ENCODE assay signal across 9 mouse cellular contexts in genomic region chr17:45566360-45567161, GRCm38 (mm10). TPM values are rescaled to one million over a fixed set of nuclear protein-coding genes. Genes with fewer than 3 reads are reported as not detected.
DNase-seq lines count a peak whose midpoint lies in the region; ATAC-seq and TF ChIP-seq lines count a peak whose summit lies in the region.
"Had no signal": no experiment of that assay in that cellular context is flagged by ENCODE, and none has a peak within 500 bp of the region (broad histone marks: within the 10 kb centered on the region; RNA-seq: fewer than 3 reads in every experiment).

No protein-coding gene starts in this region.

- H3K4me3 ChIP-seq in heart, postnatal 0 days (ENCODE audit: low read depth, low read length), result no peak overlapping the region
- H3K4me3 ChIP-seq in liver, embryonic 13.5 days (replicated peaks), result no peak overlapping the region
- H3K4me3 ChIP-seq: liver, embryonic 15.5 days had no signal

- H3K4me1 ChIP-seq in heart, postnatal 0 days (ENCODE audit: control insufficient read depth, insufficient read depth), result peaks cover 10% of the 10 kb centered on the region
- H3K4me1 ChIP-seq in liver, embryonic 13.5 days (replicated peaks), result peaks cover 75% of the 10 kb centered on the region

- H3K27me3 ChIP-seq in heart, postnatal 0 days (ENCODE audit: control insufficient read depth, insufficient read depth, low read length), result no peaks in the 10 kb centered on the region
- H3K27me3 ChIP-seq in liver, embryonic 13.5 days, result no peaks in the 10 kb centered on the region
- H3K27me3 ChIP-seq: liver, embryonic 15.5 days had no signal

- intact Hi-C loops in heart, postnatal 36 days (cut with DNase I), result loop anchor here (10.0 kb wide), 1 partner anchor 598 kb away; the partner anchor contains the start of gene Gtpbp2

- DNase-seq in heart, postnatal 0 days (ENCODE audit: low spot score), result no peak
- DNase-seq in heart, postnatal 36 days, result no peak
- peak; percentile 51 for DNase-seq in CD4-positive helper T cell, adult 2 months (ENCODE audit: low read depth, low spot score)
- DNase-seq in ZHBTc4 (ENCODE audit: low read depth, low spot score), result peak; percentile 76
- DNase-seq in liver, embryonic 13.5 days, result peak; percentile 29
- no peak for DNase-seq in right cerebral cortex, adult 18-20 months
- DNase-seq in adrenal gland, postnatal 10 days, result no peak

- ATAC-seq in heart, postnatal 0 days (ENCODE audit: insufficient read depth, low read depth), result no peak
- ATAC-seq in liver, embryonic 13.5 days (ENCODE audit: low read depth), result peak; percentile 25
- no peak for ATAC-seq in erythroid progenitor cell, adult 5-6 weeks (replicated peaks; ENCODE audit: low FRiP score, poor library complexity, severe bottlenecking)

- 0 out of 2 replicates have a peak overlapping the region, but pooled peaks have one; percentile 36 for H3K27ac ChIP-seq in heart, postnatal 0 days (ENCODE audit: low read depth)
- peak overlapping the region; percentile 59 for H3K27ac ChIP-seq in liver, embryonic 13.5 days
- H3K27ac ChIP-seq: liver, embryonic 15.5 days had no signal

- TF ChIP-seq EP300 in heart, postnatal 0 days (IDR thresholded peaks at IDR 0.05; ENCODE audit: low read depth), result no peak

- H3K9me3 ChIP-seq in heart, postnatal 0 days (replicated peaks; ENCODE audit: control insufficient read depth, low read length), result no peaks in the 10 kb centered on the region
- H3K9me3 ChIP-seq in liver, embryonic 13.5 days (replicated peaks), result no peaks in the 10 kb centered on the region
- H3K9me3 ChIP-seq: liver, embryonic 15.5 days had no signal

- 58% methylated on average over 18 of the region's 18 CpGs for WGBS in heart, postnatal 0 days
- WGBS in liver, embryonic 13.5 days (ENCODE audit: insufficient replicate concordance), result 66% methylated on average over 18 of the region's 18 CpGs

- no peak overlapping the region for H3K9ac ChIP-seq in heart, postnatal 0 days (replicated peaks; ENCODE audit: low read depth, low read length)
- H3K9ac ChIP-seq in liver, embryonic 13.5 days, result no peak overlapping the region
- H3K9ac ChIP-seq: liver, embryonic 15.5 days had no signal

- TF ChIP-seq CTCF in heart, postnatal 0 days (IDR thresholded peaks at IDR 0.05; ENCODE audit: low read depth), result no peak

- no peak overlapping the region for H3K4me2 ChIP-seq in heart, postnatal 0 days (ENCODE audit: low read depth, low read length)
- no peak overlapping the region for H3K4me2 ChIP-seq in liver, embryonic 13.5 days
- H3K4me2 ChIP-seq: liver, embryonic 15.5 days had no signal

- peaks cover 60% of the 10 kb centered on the region for H3K36me3 ChIP-seq in heart, postnatal 0 days (replicated peaks; ENCODE audit: control insufficient read depth, insufficient read depth, low read length)
- H3K36me3 ChIP-seq in liver, embryonic 13.5 days, result peaks cover 64% of the 10 kb centered on the region

RNA-seq across cellular contexts. Expression of gene Slc35b2, which starts 2.9 kb away (rescaled TPM):
- 87.8 and 137 TPM in 2 replicates for total RNA-seq in heart, postnatal 0 days (2014; rRNA removed; ENCODE audit: low replicate concordance)
- 64.8 and 68.3 TPM in 2 replicates for polyA plus RNA-seq in heart, postnatal 0 days (2015; fragmentation: Nextera tagmentation; extraction: Ambion mirVana)
- 10 to 100 TPM; 27.6 to 32.7 TPM for total RNA-seq in heart, postnatal 36 days (2021)
- polyA plus RNA-seq in liver, embryonic 13.5 days (2015; fragmentation: Nextera tagmentation; extraction: Ambion mirVana), result 58.0 and 58.6 TPM in 2 replicates
- 15.5 and 18.4 TPM in 2 replicates for total RNA-seq in erythroid progenitor cell, adult 5-6 weeks (2015; ENCODE audit: low replicate concordance)
- total RNA-seq in erythroid progenitor cell, adult 5-6 weeks (2017; ENCODE audit: low replicate concordance), result 10.3 and 14.0 TPM in 2 replicates
- 10 to 100 TPM; 65.9 TPM for total RNA-seq in adrenal gland, postnatal 10 days (2021)

RNA-seq across cellular contexts. Expression of gene Hsp90ab1, which starts 6.5 kb away (rescaled TPM):
- total RNA-seq in heart, postnatal 0 days (2014; rRNA removed; ENCODE audit: low replicate concordance), result 716 and 846 TPM in 2 replicates
- 756 and 767 TPM in 2 replicates for polyA plus RNA-seq in heart, postnatal 0 days (2015; fragmentation: Nextera tagmentation; extraction: Ambion mirVana)
- total RNA-seq in heart, postnatal 36 days (2021), result 1,000 to 10,000 TPM; 1,126 to 1,337 TPM
- 1,012 and 1,064 TPM in 2 replicates for polyA plus RNA-seq in liver, embryonic 13.5 days (2015; fragmentation: Nextera tagmentation; extraction: Ambion mirVana)
- total RNA-seq in erythroid progenitor cell, adult 5-6 weeks (2015; ENCODE audit: low replicate concordance), result 200 and 204 TPM in 2 replicates
- total RNA-seq in erythroid progenitor cell, adult 5-6 weeks (2017; ENCODE audit: low replicate concordance), result 235 and 237 TPM in 2 replicates
- total RNA-seq in adrenal gland, postnatal 10 days (2021), result 1,000 to 10,000 TPM; 1,111 to 1,198 TPM

RNA-seq across cellular contexts. Expression of gene Nfkbie, which starts 11.1 kb away (rescaled TPM):
- 1.2 and 3.0 TPM in 2 replicates for total RNA-seq in heart, postnatal 0 days (2014; rRNA removed; ENCODE audit: low replicate concordance)
- 1.7 and 1.9 TPM in 2 replicates for polyA plus RNA-seq in heart, postnatal 0 days (2015; fragmentation: Nextera tagmentation; extraction: Ambion mirVana)
- total RNA-seq in heart, postnatal 36 days (2021), result 1 to 10 TPM; 1.4 to 1.5 TPM
- 1.4 and 1.6 TPM in 2 replicates for polyA plus RNA-seq in liver, embryonic 13.5 days (2015; fragmentation: Nextera tagmentation; extraction: Ambion mirVana)
- total RNA-seq in erythroid progenitor cell, adult 5-6 weeks (2015; ENCODE audit: low replicate concordance), result 2.1 and 2.9 TPM in 2 replicates
- total RNA-seq in erythroid progenitor cell, adult 5-6 weeks (2017; ENCODE audit: low replicate concordance), result 1.7 and 3.6 TPM in 2 replicates
- total RNA-seq in adrenal gland, postnatal 10 days (2021), result 1 to 10 TPM; 4.4 to 6.2 TPM

RNA-seq across cellular contexts. Expression of gene Tmem151b, which starts 17.1 kb away (rescaled TPM):
- total RNA-seq in heart, postnatal 0 days (2014; rRNA removed; ENCODE audit: low replicate concordance), result 0.73 and 0.95 TPM in 2 replicates
- 0.04 and 0.16 TPM in 2 replicates for polyA plus RNA-seq in heart, postnatal 0 days (2015; fragmentation: Nextera tagmentation; extraction: Ambion mirVana)
- under 1 TPM in 1 of 2 experiments, not detected in 1; 0.08 TPM for total RNA-seq in heart, postnatal 36 days (2021)
- polyA plus RNA-seq in liver, embryonic 13.5 days (2015; fragmentation: Nextera tagmentation; extraction: Ambion mirVana), result 0.14 and 0.17 TPM in 2 replicates
- not detected in 2 replicates for total RNA-seq in erythroid progenitor cell, adult 5-6 weeks (2015; ENCODE audit: low replicate concordance)
- total RNA-seq in erythroid progenitor cell, adult 5-6 weeks (2017; ENCODE audit: low replicate concordance), result not detected in 2 replicates
- total RNA-seq in adrenal gland, postnatal 10 days (2021), result 1 to 10 TPM; 1.2 to 3.1 TPM

RNA-seq across cellular contexts. Expression of gene Slc29a1, which starts 32.8 kb away (rescaled TPM):
- total RNA-seq in heart, postnatal 0 days (2014; rRNA removed; ENCODE audit: low replicate concordance), result 236 and 368 TPM in 2 replicates
- 105 and 107 TPM in 2 replicates for polyA plus RNA-seq in heart, postnatal 0 days (2015; fragmentation: Nextera tagmentation; extraction: Ambion mirVana)
- 10 to 100 TPM; 66.7 to 73.5 TPM for total RNA-seq in heart, postnatal 36 days (2021)
- 215 and 233 TPM in 2 replicates for polyA plus RNA-seq in liver, embryonic 13.5 days (2015; fragmentation: Nextera tagmentation; extraction: Ambion mirVana)
- total RNA-seq in erythroid progenitor cell, adult 5-6 weeks (2015; ENCODE audit: low replicate concordance), result 101 and 133 TPM in 2 replicates
- total RNA-seq in erythroid progenitor cell, adult 5-6 weeks (2017; ENCODE audit: low replicate concordance), result 108 and 151 TPM in 2 replicates
- 100 to 1,000 TPM; 130 to 145 TPM for total RNA-seq in adrenal gland, postnatal 10 days (2021)

Comparison
In these comparisons a context has a peak if more than half of its experiments do, and no peak if none do; other contexts are left out.
1. DNase-seq: peak in CD4-positive helper T cell, adult 2 months (single experiment), ZHBTc4 (single experiment) and liver, embryonic 13.5 days (single experiment); none in heart, postnatal 0 days (single experiment), heart, postnatal 36 days (0 of 2), right cerebral cortex, adult 18-20 months (single experiment) and adrenal gland, postnatal 10 days (single experiment).